9 mouse cellular contexts compared by ENCODE assay signal in the genomic region with DNA sequence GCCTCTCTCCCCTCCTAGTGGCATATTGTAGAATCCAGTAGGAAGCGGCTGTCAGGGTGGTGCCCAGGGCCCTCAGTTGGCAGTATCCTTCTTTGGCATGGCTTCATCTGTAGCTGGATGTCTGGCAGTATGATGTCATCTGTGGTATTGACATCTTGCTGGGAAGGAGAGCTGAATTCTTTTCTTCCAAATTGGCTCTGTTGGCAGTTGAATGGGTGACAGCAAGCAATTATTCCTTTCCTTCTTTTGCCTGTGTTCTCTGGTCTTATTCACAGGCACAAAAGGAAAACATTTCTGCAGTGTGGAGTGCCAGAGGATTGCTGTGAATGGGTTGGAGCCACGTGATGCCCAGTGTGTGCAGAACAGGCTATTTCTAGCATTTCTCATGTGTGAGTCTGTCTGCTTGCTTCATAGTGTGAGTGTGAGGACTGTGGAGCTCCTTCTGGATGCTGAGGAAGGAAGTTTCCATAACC.
DNase-seq lines count a peak whose midpoint lies in the region; ATAC-seq lines count a peak whose summit lies in the region.
"Had no signal": no experiment of that assay in that cellular context is flagged by ENCODE, and none has a peak within 500 bp of the region (broad histone marks: within the 10 kb centered on the region; RNA-seq: fewer than 3 reads in every experiment).

No protein-coding gene starts in this region.

- peak; percentile 47 to 71 for DNase-seq in heart, adult 18-20 months
- peak; percentile 78 to 80 for DNase-seq in frontal cortex, adult 2 months (ENCODE audit: extremely low spot score in 1 of 2, low spot score in 1 of 2)
- DNase-seq in layer of hippocampus, adult 8-10 months (ENCODE audit: low spot score in 2 of 2) = peak; percentile 51 to 64
- DNase-seq in lung, postnatal 25 days (ENCODE audit: low spot score) = peak; percentile 50
- DNase-seq in adrenal gland, adult (ENCODE audit: inconsistent age in 2 of 2, low spot score in 1 of 2) = no peak

- no peak overlapping the region for H3K4me3 ChIP-seq in heart, embryonic 12.5 days
- H3K4me3 ChIP-seq: embryonic facial prominence, embryonic 12.5 days had no signal

- H3K4me2 ChIP-seq in heart, embryonic 12.5 days = no peak overlapping the region
- H3K4me2 ChIP-seq: embryonic facial prominence, embryonic 12.5 days had no signal

- no peak overlapping the region for H3K27ac ChIP-seq in heart, embryonic 12.5 days (ENCODE audit: poor library complexity, severe bottlenecking)
- H3K27ac ChIP-seq: embryonic facial prominence, embryonic 12.5 days had no signal

- H3K4me1 ChIP-seq in heart, embryonic 12.5 days (replicated peaks) = no peaks in the 10 kb centered on the region

- 61% methylated on average over 2 of the region's 2 CpGs for WGBS in heart, embryonic 12.5 days

- no peak for ATAC-seq in heart, embryonic 12.5 days (ENCODE audit: insufficient number of reproducible peaks, low FRiP score)
- no peak for ATAC-seq in CD4-positive, CD25-positive, alpha-beta regulatory T cell, adult 4 months
- ATAC-seq in erythroblast, adult 5-6 weeks (replicated peaks; ENCODE audit: low FRiP score, poor library complexity, severe bottlenecking) = no peak

- no peaks in the 10 kb centered on the region for H3K9me3 ChIP-seq in heart, embryonic 12.5 days (replicated peaks)
- H3K9me3 ChIP-seq: embryonic facial prominence, embryonic 12.5 days had no signal

- no peaks in the 10 kb centered on the region for H3K36me3 ChIP-seq in heart, embryonic 12.5 days
- H3K36me3 ChIP-seq: embryonic facial prominence, embryonic 12.5 days had no signal

- no peaks in the 10 kb centered on the region for H3K27me3 ChIP-seq in heart, embryonic 12.5 days (replicated peaks)
- H3K27me3 ChIP-seq: embryonic facial prominence, embryonic 12.5 days had no signal

- H3K9ac ChIP-seq in heart, embryonic 12.5 days = no peak overlapping the region
- H3K9ac ChIP-seq: embryonic facial prominence, embryonic 12.5 days had no signal

Comparison
In these comparisons a context has a peak if more than half of its experiments do, and no peak if none do; other contexts are left out.
1. DNase-seq: peak in heart, adult 18-20 months (2 of 2), frontal cortex, adult 2 months (2 of 2), layer of hippocampus, adult 8-10 months (2 of 2) and lung, postnatal 25 days (single experiment); none in adrenal gland, adult (0 of 2).